Mouse (Mus musculus) midbrain, embryonic 11.5 days (tissue): Measurements from ENCODE around the gene Rcc1l. TPM values are rescaled to one million over a fixed set of nuclear protein-coding genes. Genes with fewer than 3 reads are reported as not detected.

Experiments used
- ATAC-seq: fragments of 200-750 bp; cut with Nextera tagmentation; 2 replicates; pipeline ENCODE4 v1.8.0; 2017; ENCODE audit warnings: moderate TSS enrichment, moderate library complexity; ENCODE audit not compliant: low FRiP score
- DNase-seq: peaks from one replicate; pipeline ENCODE4 v3.0.0; 2015; ENCODE audit warnings: low spot score; ENCODE audit errors: missing footprints
- H3K27ac ChIP-seq: fragments of 300-500 bp; sonication (generic); 2 replicates; pipeline ENCODE4 v1.5.1; 2014; ENCODE audit warnings: low read depth, low read length
- H3K27me3 ChIP-seq: fragments of 300-500 bp; sonication (generic); 2 replicates; pipeline ENCODE4 v1.6.1; 2014; ENCODE audit warnings: mild to moderate bottlenecking, low read length, moderate library complexity, mixed read lengths; ENCODE audit not compliant: control insufficient read depth, insufficient read depth
- H3K36me3 ChIP-seq: fragments of 300-500 bp; sonication (generic); 2 replicates; pipeline ENCODE4 v1.6.1; 2014; ENCODE audit warnings: mild to moderate bottlenecking, low read length, moderate library complexity, mixed read lengths; ENCODE audit not compliant: control insufficient read depth, insufficient read depth
- H3K4me1 ChIP-seq: fragments of 300-500 bp; sonication (generic); 2 replicates; pipeline ENCODE4 v1.6.1; 2014; ENCODE audit warnings: low read length; ENCODE audit not compliant: control insufficient read depth, insufficient read depth
- H3K4me2 ChIP-seq: fragments of 300-500 bp; sonication (generic); 2 replicates; pipeline ENCODE4 v1.6.1; 2014; ENCODE audit warnings: mild to moderate bottlenecking, moderate library complexity
- H3K4me3 ChIP-seq: fragments of 300-500 bp; sonication (generic); 2 replicates; pipeline ENCODE4 v1.5.1; 2014; ENCODE audit warnings: low read depth, low read length
- H3K9ac ChIP-seq: fragments of 300-500 bp; sonication (generic); 2 replicates; pipeline ENCODE4 v1.6.1; 2014; ENCODE audit warnings: low read length
- H3K9me3 ChIP-seq: fragments of 300-500 bp; sonication (generic); 2 replicates; pipeline ENCODE4 v1.6.1; 2016; ENCODE audit warnings: low read length; ENCODE audit not compliant: control insufficient read depth
- WGBS: fragments of 180-500 bp; shearing (Covaris S2); extraction: QIAGEN DNeasy Blood & Tissue Kit; methylation state at CpG from one replicate; pipeline ENCODE4 v1.1.7; 2014; 5-methylcytosine and 5-hydroxymethylcytosine counted together
- polyA plus RNA-seq: library from polyadenylated mRNA; unstranded; fragments of >200 nt; fragmentation: Nextera tagmentation; extraction: Ambion mirVana; gene quantifications from 2 replicates; pipeline ENCODE4 v1.2.1, GENCODE M21; 2014

Gene Rcc1l
- polyA plus RNA-seq, 1 experiment from 2014 or later, result 27.5 TPM

GRCm38 (mm10) chr5:134193664-134194063, 17.1 kb upstream of the Rcc1l start:
- H3K9me3 ChIP-seq, result no peaks in the 10 kb centered on the region
- no peak overlapping the region for H3K27ac ChIP-seq
- 89% methylated on average over 8 of the region's 8 CpGs for WGBS
- no peak for ATAC-seq
- no peak overlapping the region for H3K9ac ChIP-seq
- H3K4me3 ChIP-seq, result no peak overlapping the region
- no peak overlapping the region for H3K4me2 ChIP-seq
- H3K36me3 ChIP-seq, result peaks cover 5% of the 10 kb centered on the region; the same call in 1 of the 2 replicates
- DNase-seq, result peak; percentile 19
- H3K27me3 ChIP-seq, result no peaks in the 10 kb centered on the region
- no peaks in the 10 kb centered on the region for H3K4me1 ChIP-seq

DNA sequence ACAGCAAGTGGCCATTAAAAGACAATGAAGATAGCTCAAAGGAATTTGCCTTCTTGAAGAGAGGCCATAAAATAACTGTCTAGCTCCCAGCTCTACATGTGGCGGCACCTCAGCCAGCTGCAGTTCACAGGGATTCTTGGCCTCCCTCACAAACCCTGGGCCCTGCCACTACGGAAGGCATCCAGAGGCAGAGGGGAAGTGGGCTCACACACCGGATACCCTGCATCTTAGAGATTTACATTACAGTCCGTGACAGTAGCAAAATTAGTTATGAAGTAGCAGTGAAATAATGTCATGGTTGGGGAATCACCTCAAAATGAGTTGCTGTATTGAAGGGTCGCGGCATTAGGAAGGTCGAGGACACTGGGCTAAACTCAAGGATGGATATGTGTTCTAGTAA, 12.0 kb upstream of the Rcc1l start:
- Histone ChIP-seq H3K9ac (no peak overlapping the region), H3K36me3 (no peaks in the 10 kb centered on the region; the same call in 1 of the 2 replicates), H3K27me3 (no peaks in the 10 kb centered on the region), H3K9me3 (no peaks in the 10 kb centered on the region), H3K4me3 (no peak overlapping the region), H3K4me2 (no peak overlapping the region), H3K27ac (no peak overlapping the region), H3K4me1 (peaks cover under 1% of the 10 kb centered on the region; the same call in 1 of the 2 replicates)
- no peak for ATAC-seq
- WGBS, result 92% methylated on average over 7 of the region's 7 CpGs
- peak; percentile 54 for DNase-seq

- ATAC-seq, result no peak
- no peaks in the 10 kb centered on the region for H3K9me3 ChIP-seq
- 73% methylated on average over 4 of the region's 4 CpGs for WGBS
These were observed 10.6 kb upstream of the Rcc1l start for GRCm38 (mm10) chr5:134186961-134187731.

DNA sequence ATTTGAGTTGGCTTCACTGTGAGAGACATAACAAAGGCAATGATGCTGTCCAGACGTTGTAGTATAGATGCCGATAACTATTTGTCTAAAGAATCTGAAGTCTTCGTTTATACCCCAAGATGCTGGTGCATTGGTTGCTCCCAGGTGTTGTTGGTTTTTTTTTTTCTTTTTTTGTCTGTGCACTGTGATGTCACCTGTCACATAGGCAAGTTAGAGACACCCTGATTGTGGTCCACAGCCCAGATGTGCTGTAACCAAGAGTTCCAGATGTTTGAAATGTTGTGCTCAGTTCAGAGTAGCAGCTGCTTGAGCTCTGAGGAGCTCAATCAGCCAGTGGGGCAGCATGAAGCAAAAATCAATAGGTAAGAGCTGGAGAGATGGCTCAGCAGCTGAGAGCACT, 9.5 kb upstream of the Rcc1l start:
- Histone ChIP-seq H3K27me3 (no peaks in the 10 kb centered on the region), H3K9ac (no peak overlapping the region), H3K27ac (no peak overlapping the region), H3K4me1 (peaks cover 10% of the 10 kb centered on the region; the same call in 1 of the 2 replicates), H3K4me3 (no peak overlapping the region), H3K4me2 (no peak overlapping the region), H3K36me3 (no peaks in the 10 kb centered on the region), H3K9me3 (no peaks in the 10 kb centered on the region)
- WGBS, result 94% methylated on average over 3 of the region's 3 CpGs
- ATAC-seq (no peak), DNase-seq (no peak)

More at GRCm38 (mm10) chr5:134186961-134187731, 10.6 kb upstream of the Rcc1l start:
- Histone ChIP-seq H3K4me2 (no peak overlapping the region), H3K27ac (no peak overlapping the region), H3K9ac (no peak overlapping the region), H3K4me3 (no peak overlapping the region), H3K36me3 (no peaks in the 10 kb centered on the region), H3K4me1 (peaks cover 10% of the 10 kb centered on the region; the same call in 1 of the 2 replicates), H3K27me3 (no peaks in the 10 kb centered on the region)
- peak; percentile 93 for DNase-seq

DNA sequence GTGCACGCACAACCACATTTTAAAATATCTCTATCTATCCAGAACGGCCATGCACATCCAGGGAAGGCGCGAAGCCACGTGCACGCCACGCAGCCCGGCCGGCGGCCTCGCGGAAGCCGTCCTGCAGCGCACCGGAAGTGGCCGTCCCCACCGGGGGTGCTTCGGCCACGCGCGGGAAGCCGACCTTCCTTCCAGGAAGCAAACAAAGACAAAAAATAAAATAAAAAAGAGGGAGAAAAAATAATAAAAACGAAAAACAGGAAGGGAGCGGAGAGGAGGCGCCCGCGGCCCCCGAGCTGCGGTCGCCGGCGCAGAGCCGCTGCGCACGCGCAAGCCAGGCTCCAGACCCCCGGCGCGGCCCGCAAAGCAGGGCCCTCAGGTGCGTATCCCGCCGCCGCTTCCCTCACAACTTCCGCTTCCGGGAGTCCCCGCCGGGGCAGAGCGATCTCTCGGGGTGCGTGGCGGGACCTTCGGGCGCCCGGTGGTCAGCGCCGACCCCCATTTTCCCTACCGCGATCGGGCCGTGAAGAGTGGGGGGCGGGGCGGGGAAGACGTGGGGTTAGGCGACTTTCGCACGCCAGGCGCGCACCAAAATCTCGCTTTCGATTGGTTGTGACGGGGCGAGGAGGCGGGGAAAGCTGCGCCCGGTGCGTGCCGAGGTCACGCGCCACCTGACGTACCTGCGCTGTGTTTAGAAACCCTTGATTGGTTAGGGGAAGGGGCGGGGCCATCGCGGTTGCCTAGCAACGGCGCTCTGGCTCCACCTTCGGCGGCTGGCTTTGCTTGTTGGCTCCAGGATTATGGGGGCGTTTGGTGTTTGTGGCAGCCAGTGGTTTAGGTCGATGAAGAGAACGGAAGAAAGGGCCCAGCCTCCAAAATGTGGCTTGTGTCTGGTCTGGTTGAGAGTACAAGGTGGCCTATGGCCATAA, 7.6 kb upstream of the Rcc1l start, which contains the start of gene Gtf2ird2:
Gene Gtf2ird2, plus strand, starts transcription at position 140 of the 929 bp plus-strand sequence.
- Histone ChIP-seq H3K27me3 (no peaks in the 10 kb centered on the region), H3K27ac (peak within 1 kb of the TSS; percentile 86), H3K9ac (peak within 1 kb of the TSS; percentile 93), H3K4me1 (peaks cover 10% of the 10 kb centered on the region; the same call in 1 of the 2 replicates), H3K4me3 (peak within 1 kb of the TSS; percentile 74), H3K9me3 (no peaks in the 10 kb centered on the region), H3K4me2 (peak within 1 kb of the TSS; percentile 47), H3K36me3 (no peaks in the 10 kb centered on the region)
- DNase-seq (peak; percentile 100), ATAC-seq (peak; percentile 95)
- under 1% methylated on average over 92 of the region's 92 CpGs for WGBS

- no peaks in the 10 kb centered on the region for H3K27me3 ChIP-seq
- no peaks in the 10 kb centered on the region for H3K36me3 ChIP-seq
- H3K4me1 ChIP-seq, result peaks cover 10% of the 10 kb centered on the region; the same call in 1 of the 2 replicates
- no peak for DNase-seq
- H3K9ac ChIP-seq, result peak overlapping the region; percentile 93
- H3K4me2 ChIP-seq, result peak overlapping the region; percentile 47
- 0 out of 2 replicates have a peak overlapping the region, but pooled peaks have one; percentile 86 for H3K27ac ChIP-seq
- no peaks in the 10 kb centered on the region for H3K9me3 ChIP-seq
- WGBS, result 60% methylated on average over 7 of the region's 7 CpGs
- peak overlapping the region; percentile 74 for H3K4me3 ChIP-seq
- no peak for ATAC-seq
These were observed 6.6 kb upstream of the Rcc1l start for GRCm38 (mm10) chr5:134183162-134183561.

- Histone ChIP-seq H3K27ac (no peak overlapping the region), H3K9me3 (no peaks in the 10 kb centered on the region), H3K4me1 (peaks cover 10% of the 10 kb centered on the region; the same call in 1 of the 2 replicates), H3K36me3 (no peaks in the 10 kb centered on the region), H3K27me3 (no peaks in the 10 kb centered on the region), H3K4me2 (peak overlapping the region; percentile 47), H3K9ac (peak overlapping the region; percentile 93; the same call in 1 of the 2 replicates), H3K4me3 (peak overlapping the region; percentile 74)
- DNase-seq, result no peak
- no peak for ATAC-seq
- 66% methylated on average over 4 of the region's 4 CpGs for WGBS
These were observed 6.2 kb upstream of the Rcc1l start for GRCm38 (mm10) chr5:134182735-134183134.

- WGBS, result 76% methylated on average over 3 of the region's 3 CpGs
- DNase-seq (no peak), ATAC-seq (no peak)
- Histone ChIP-seq H3K4me3 (no peak overlapping the region), H3K27me3 (no peaks in the 10 kb centered on the region), H3K9ac (no peak overlapping the region), H3K4me2 (no peak overlapping the region), H3K27ac (no peak overlapping the region), H3K4me1 (peaks cover 10% of the 10 kb centered on the region; the same call in 1 of the 2 replicates), H3K9me3 (no peaks in the 10 kb centered on the region), H3K36me3 (no peaks in the 10 kb centered on the region)
These were observed 5.6 kb upstream of the Rcc1l start for GRCm38 (mm10) chr5:134182172-134182571.
